Mouse (Mus musculus): ENCODE data around the gene Cdip1.
A peak's percentile ranks its signal among the peaks of the same experiment; 100 is the strongest.

Gene Cdip1

DNA sequence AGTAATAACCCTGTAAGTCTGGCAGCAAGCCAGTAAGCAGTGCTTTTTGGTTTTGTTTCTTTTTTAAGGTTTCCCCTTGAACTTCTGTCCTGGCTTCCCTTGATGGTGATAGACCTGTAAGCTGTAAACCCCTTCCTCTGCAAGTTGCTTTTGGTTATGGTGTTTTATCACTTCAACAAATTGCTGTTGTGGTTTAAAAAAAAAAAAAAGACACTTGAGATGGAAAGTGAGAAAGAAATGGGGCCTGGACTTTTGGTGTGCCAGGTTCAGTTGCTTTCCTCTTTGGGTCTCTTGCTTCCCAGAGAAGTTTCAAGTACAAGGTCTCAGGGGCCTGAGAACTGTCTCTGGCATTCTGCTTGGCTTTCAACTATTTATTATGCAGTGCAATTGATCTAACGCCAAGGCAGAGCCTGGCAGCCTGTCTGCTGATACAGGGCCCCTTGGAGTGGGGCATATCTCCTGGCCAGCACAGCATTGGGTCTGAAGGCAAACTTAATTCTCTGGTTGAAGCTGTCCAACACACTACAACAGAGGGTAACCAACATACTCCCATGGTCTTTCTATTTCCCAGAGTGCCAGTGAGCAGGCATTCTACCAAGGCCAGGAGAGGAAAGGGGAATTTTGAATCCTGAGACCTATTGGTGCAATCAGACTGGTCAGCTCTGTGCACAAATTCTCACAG, 16.7 kb downstream of the Cdip1 start:
- no peak for DNase-seq (ENCODE audit: inconsistent ontology term)

DNA sequence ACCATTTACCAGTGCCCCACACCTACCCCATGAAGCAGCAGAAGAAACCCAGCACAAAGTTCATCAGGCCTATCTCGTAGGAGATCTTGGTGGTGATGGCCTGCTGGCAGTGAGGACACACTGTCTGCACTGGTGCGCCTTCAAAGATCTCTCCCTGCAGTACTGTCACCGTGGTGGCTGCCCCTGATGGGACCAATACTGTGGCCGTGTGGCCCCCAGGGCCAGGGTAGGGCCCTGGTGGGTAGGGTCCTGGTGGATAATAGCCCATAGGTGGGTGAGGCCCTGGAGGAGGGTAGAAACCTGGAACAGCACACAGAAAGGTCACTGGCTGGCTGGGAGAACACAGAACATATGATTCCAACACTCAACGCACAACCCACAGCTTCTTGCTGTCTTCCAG, 21.4 kb downstream of the Cdip1 start:
- no peak for DNase-seq (ENCODE audit: inconsistent ontology term)

DNA sequence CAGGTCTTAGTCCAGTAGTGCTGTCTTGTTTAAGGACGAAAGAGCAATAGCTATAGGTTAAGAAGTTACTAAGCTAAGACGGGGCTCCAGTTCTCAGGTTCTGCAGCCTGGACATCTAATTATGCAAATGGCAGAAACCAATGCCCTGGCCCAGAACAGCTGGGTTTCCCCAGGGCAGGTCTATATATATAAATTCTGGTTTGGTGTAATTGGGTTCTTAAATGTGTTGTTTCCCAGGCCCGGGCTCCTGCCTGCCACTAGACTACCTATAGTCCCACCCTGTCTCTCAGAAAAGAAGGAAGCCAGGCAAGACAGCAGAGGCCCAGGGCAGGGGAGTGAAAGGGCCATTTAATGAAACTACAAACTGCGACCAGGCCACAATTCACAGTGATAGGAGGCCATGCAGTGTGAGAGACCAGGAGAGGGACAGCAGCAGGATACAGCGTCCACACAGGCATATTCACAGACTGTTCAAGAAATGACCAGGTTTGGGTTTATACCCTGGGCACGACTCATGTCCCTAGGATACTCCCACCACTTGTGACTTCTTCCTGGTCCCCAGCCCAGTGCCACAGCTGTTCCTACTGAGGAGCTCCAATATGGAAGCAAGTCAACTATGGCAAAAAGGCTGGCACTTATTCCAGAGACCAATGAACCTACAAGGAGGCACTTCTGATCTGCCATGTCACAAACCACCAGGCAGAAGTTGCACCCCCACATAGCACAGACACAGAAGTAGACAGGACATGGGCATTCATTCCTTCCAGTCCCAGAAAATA, 22.9 kb downstream of the Cdip1 start:
- no peak for DNase-seq (ENCODE audit: inconsistent ontology term)

DNA sequence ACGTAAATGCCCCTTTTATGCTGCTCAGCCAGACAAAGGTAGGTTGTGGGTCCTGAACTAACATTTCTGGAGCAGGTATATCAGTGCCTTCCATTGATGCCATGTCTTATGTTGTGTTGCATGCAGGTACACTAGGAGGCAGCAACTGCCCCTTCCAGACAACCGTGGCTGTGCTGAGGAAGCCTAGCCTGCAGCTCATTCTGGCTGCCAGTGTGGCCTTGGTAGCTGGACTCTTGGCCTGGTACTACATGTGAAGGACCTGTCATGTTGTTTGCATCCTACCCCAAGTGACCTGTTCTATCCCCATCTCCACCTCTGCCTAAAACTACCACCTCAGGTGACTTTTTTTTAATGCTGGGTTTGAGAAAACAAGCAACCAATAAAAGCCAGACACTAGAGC, 24.2 kb downstream of the Cdip1 start:
- DNase-seq (ENCODE audit: inconsistent ontology term), result no peak

DNA sequence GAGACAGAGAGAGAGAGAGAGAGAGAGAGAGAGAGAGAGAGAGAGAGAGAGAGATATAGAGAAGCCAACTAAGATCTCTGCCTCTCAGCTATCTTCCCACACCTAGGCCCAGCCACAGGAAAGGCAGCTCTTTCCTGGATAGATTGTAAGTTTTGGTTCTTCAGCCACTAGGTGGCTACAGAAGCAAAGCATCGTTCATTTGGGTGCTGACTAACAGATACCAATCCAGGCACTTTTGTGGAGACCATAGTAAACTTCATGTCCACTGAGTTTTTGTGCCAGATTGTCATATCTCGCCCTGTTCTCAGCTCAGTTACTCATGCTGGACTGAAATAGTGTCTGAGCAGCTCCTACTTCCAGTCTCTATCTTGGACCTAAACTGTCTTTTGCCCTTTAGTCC, 26.8 kb downstream of the Cdip1 start:
- peak; percentile 34 for DNase-seq (ENCODE audit: inconsistent ontology term)

DNA sequence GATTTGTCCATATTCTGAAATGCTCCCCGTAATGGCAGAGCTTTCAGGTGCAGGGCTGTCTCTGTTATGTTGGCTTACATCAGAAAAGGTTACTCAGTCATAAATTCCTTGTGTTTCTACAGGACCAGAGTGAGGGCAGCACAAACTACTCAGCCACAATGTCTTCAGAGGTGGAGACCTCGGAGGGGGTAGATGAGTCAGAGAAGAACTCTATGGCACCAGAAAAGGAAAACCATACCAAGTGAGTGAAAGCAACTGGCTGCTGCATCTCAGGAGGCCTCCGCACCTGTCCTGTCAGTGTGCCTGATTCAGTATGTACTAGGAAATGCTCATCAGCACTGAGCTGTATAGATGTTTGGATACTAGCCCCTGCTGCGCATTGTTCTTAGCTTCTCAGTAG, 27.7 kb downstream of the Cdip1 start:
- DNase-seq (ENCODE audit: inconsistent ontology term), result no peak

DNA sequence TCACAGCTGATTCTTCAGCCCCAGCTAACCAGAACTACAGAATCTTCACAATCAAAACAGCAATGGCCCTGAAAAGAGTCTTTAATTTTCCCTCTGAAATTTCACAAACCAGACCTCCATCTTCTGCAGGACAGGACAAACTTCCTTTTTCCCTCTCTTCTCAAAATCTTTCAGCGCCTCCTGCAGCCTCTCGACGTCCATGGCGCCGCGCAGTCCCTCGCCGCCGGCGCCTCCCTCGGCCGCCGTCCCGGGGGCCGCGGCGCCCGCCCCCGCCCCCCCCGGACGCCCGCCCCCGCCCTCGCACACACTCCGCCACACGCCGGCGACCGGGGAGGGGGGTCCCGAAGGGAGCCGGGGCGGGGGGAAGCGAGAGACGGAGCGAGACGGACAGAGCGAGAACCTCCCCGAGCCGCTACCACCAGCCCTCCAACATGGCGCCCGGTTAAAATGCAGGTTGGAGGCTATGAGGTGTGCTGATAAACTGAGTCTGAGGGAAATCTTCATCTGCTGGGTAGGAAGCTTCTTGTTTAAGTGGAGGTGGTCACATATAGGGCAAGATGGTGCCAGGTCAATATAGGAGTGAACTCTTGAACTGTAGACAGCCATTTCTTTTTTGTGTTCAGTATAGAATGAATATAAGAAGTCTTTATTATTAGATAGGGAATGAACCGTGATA, 33.3 kb downstream of the Cdip1 start:
- peak; percentile 17 for DNase-seq (ENCODE audit: inconsistent ontology term)

DNA sequence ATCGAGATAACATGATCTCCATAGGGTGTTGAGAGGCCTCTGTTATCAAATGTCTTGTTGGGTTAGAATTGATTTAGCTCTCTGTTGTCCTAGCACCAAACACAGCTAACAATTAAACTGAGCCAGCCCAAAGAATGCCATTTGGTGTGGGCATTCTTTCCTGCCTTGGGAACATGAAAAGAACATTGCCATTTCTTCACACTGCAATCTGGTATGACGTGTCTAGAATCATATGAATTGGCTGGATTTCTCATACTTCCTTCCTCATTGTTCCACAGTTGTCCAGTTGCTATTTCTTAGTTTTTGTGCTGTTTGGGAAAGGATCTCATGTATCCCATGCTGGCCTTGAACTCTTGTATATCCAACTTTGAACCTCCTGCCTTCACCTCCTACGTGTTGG, 36.0 kb downstream of the Cdip1 start:
- DNase-seq (ENCODE audit: inconsistent ontology term), result no peak

DNA sequence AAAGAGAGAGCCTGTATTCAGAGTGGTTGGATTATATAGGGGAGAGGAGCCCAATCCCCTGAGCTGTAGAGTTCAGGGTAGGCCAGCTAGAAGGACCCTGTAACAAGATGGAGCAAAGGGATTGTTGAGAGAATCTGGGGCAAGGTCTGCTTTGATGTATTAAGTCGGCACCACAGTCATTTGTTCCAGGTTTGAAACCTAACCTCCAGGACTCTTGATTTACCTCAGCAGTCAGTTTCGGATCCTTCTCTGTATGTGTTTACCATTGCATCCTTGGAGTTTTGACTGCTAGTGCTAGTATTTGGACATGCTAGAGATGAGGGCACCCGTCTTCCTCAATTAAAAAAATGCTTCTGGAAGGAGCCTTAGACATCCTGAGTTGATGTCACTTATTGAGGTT, 37.9 kb downstream of the Cdip1 start:
- no peak for DNase-seq (ENCODE audit: inconsistent ontology term)

DNA sequence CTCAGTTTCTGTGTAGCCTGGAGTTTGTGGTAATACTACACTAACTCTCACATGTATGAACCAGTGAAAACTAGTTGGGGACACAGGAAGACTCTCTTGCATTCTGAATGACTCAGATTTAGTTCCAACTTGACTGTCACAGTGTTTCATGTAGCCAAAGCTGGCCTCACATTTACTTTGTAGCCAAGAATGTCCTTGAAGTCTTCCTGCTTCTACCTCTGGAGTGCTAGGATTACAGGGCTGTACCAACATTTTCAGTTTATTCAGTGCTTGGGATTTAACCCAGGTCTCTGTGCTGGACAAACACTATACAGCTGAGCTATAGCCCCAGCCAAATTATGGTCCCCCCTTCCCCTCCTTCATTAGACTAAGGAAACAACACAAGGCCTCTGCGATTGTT, 47.9 kb downstream of the Cdip1 start:
- no peak for DNase-seq (ENCODE audit: inconsistent ontology term)

DNA sequence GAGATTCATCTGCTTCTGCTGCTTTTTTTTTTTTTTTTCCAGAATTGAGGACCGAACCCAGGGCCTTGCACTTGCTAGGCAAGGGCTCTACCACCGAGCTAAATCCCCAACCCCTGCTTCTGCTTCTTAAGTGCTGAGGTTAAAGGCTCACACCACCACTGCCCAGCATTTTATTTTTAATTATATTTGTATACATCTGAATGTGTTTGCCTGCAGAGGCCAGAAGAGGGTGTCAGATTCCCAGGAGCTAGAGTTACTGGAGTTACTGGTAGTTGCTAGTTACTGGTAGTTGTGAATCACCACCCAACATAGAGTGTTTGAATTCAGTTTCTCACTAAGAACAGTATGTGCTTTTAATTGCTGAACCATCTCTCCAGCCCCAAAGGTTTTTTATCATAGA, 50.1 kb downstream of the Cdip1 start:
- DNase-seq (ENCODE audit: inconsistent ontology term), result no peak

DNA sequence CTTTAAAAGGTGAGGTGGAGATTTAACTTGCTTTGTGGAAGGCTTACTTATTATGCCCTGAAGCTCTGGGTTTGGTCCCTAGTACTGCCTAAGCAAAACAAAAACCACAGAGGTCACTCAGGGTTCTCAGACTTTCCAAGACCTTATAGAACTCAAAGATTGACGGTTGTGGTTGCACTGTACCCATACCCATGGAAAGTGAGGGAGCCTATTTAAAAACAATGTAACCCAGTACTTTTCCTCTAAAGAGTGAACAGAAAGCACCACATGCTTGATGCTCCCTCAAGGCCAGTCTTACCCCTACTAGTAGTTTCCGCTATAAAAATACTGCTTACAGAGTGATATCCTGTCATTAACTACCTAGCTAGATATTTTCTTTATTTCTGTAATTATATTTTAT, 53.8 kb downstream of the Cdip1 start:
- no peak for DNase-seq (ENCODE audit: inconsistent ontology term)

DNA sequence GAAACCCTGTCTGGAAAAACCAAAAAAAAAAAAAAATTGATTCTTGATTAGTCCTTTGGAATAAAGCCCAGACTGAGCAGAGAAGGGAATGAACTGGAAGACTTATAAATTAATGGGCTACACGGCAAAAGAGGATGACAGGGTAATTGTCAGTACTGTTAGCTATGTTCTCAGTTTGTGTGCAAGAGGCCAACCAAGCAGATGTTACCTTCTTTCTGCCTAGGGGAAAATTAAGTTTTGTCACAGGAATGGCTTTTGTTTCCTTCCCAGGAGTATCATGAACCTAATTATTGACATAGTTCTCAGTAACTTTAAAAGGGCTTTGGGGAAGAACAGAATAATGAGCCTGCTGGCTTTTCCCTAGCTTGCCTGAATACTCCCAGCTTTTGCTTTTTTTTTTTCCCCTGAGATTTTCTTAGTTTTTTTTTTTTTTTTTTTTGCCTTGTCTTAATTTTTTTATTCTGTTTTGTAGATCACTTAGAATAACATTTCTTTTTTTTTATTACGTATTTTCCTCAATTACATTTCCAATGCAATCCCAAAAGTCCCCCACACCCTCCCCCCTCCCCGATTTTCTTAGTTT, 59.2 kb downstream of the Cdip1 start:
- DNase-seq (ENCODE audit: inconsistent ontology term), result peak; percentile 57

DNA sequence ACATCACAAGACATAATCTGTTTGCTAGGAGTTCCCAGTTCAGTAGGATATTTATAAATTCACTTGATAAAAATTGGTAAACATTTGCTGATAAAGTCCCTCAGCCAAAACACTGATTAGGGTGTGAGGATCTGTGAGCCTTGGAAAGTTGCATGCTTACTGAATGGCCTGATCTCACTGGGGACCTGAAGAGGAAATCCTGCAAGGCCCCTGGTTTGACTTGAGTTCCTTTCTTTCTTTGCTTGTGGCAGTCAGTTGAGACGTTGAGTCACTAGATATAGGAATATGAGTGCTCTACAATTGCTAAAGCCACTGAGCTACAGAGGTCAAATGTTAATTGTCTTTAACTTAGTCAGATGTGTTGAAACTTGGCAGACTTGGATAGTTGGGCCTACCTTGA, 62.1 kb downstream of the Cdip1 start:
- DNase-seq (ENCODE audit: inconsistent ontology term), result no peak

DNA sequence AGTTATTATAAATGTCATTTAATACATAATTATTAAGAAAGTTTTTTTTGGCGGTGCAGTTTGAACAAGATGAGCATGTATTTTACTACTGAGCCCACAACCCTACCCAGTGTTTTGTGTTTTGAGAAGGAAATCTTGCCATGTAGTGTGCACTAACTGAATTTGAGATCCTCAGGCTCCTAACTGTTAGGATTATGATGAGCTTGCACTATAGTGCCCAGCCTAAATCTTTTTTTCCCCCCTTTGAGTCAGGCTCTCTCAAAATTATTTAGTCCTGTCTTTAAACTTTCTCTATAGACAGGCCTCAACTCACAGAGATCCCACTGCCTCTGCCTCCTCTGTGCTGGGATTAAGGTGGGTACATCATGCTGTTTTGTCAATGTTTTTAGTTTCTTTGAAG, 62.6 kb downstream of the Cdip1 start:
- DNase-seq (ENCODE audit: inconsistent ontology term), result no peak

DNA sequence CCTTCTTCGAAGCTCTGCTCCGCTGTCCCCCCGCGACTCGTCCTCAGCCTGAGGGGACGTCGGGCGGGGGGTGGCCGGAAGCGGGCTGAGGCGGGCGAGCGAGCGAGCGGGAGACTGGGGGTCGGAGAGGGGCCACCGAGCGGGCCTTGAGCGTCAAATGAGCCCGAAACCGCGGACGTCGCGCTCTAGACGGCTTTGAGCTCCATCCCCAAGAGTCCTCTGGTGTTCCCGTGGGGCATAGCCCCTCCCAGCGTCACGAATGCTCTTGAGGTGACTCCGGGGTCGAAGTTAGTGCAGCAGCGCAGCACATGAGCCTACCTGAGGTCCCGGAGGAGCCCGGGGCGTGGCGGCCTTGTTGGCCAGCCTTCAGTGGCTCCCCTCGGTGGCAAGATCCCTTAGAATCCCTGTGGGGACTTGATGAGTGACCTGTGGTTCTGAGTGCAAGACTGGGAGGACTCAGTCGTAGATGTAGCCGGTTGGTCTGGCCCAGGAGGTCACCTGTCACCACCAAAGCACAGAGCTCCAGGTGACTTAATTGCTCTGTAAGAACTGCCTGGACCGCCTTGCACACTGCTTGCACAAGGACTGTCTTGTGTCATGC, 63.5 kb downstream of the Cdip1 start:
- DNase-seq (ENCODE audit: inconsistent ontology term), result no peak

DNA sequence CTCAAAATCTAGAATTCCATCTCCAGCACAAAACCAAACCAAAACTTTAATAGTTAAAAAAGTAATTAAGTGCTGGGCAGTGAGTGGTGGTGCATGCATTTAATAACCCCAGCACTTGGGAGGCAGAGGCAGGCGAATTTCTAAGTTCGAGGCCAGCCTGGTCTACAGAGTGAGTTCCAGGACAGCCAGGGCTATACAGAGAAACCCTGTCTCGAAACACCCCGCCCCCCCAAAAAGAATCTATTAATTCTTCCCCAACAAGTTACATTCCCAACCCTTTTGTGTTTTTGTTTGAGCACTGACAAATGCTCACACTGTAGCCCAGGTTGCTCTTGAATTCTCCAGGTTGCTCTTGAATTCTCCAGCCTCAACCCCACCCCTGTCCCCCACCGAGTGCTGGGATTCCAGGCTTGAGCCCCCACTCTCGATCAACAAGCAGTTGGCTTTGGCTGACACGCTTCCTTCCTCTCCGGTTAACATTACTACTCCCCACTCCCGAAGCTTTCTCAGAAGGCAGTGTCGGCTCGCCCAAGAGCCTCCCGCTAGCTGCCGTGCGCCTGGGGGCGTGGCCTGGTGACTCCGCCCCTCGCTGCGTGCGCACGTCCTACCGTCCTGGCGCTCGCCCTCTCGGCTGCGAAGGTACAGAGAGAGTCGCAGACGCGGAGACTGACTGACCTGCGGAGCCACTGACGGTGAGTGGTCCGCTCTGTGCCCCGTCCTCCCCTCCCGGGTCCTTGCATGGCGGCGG, 64.1 kb downstream of the Cdip1 start, which contains the start of gene Hmox2:
Gene Hmox2, plus strand, starts transcription at position 582 of the 748 bp plus-strand sequence.
- peak; percentile 92 for DNase-seq (ENCODE audit: inconsistent ontology term)

DNA sequence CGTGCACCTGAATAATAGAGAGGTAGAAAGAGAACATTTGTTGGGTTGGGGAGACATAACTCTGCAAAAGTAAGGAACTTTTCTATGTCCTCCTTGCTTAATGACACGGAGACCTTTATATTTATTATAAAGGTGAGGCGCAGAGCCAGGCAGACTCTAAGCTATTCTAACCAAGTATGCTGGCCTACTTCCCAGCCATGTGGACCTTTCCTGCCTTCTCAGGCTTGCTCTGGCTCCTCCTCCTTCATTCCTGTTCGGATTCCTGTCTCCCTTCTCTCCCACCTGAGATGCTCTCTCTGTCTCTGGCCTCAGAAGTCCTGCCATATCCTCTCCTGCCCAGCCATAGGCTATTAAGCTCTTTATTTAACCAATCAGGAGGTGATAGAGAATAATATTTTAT, 64.8 kb downstream of the Cdip1 start:
- no peak for DNase-seq (ENCODE audit: inconsistent ontology term)

DNA sequence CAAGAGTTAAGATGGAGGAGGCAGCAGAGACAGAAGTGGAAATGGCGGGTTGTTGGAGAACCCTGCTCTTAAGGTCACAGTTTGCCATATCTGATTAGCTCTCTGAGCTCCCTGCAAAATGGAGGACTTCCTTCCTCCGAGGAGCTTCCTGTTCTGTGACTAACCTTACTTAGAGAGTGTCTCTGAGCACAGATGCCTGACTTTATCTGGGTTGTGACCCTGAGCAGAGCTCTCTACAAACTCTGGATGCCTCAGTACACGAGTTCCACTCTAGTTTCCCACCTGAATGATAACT, 67.2 kb downstream of the Cdip1 start:
- no peak for DNase-seq (ENCODE audit: inconsistent ontology term)

DNA sequence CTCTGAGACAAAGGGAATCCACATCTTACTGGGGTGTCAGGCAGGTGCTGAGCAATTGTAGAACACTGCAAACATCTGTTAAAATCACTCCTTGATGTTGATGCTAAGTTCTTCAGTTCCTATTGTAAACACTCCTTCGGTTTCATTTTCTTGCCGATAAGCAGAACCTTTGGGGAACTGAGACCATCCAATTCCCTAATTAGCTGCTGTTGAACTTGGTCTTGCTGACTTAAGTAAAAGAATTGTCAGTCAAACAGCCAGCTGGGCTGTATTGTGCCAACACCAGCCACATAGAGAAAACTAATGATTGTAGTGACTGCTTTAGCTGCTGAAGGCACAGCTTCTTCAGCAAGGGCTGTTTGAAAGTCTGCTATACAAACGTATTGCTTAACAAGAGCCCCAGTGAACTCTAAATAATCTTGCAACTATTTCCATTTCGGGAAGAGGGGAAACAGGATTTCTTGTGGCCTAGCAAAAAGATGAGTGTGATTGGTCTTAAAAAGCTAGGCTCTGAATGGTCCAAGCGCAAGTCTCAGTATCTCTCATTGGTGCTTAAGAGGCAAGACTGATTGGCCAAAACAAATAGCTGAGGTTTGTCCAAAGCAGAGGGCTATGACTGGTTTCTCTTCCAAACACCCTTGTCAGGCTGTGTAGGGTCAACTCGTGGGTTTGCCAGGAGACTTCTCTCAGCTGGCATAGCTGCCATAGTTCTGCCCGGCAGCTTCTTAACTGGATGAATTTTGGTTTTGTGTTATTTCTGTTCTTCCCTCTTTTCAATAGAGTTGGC, 67.8 kb downstream of the Cdip1 start:
- peak; percentile 24 for DNase-seq (ENCODE audit: inconsistent ontology term)

Data from Muller cell, postnatal 12 days (primary cell).